Mouse (Mus musculus) kidney, postnatal 4 days (tissue): ENCODE measurements at regions not wholly inside any gene's neighbourhood (a gene's known extent, or its start where the extent isn't known, plus 50 kb on each side); places are given as distances from the start of the nearest gene placed in this dataset.

Experiments used
- DNase-seq, 2 experiments: peaks; one replicate each; pipeline ENCODE4 v3.0.0; 2021; ENCODE audit warnings: mixed read lengths in 2 of 2

DNA sequence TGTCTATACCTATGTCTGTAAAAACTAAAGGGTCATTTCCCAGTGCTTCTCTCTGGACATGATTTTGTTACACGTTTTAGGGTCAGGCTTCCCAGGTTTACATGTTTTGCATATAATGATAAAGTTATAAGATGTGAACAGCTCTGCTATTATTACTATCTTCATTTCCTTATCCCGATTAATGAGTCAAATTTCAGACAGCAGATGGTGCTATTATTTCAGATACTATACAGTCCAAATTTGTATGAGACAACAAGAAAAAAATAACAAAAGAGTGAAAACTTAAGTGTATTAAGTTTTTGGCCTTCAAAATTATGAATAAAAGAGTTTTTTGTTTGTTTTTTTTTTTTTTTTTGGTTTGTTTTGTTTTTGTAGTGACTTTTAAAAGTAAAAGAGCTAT lies 922.9 kb upstream of the Ppp6c start:
- DNase-seq = no peak

DNA sequence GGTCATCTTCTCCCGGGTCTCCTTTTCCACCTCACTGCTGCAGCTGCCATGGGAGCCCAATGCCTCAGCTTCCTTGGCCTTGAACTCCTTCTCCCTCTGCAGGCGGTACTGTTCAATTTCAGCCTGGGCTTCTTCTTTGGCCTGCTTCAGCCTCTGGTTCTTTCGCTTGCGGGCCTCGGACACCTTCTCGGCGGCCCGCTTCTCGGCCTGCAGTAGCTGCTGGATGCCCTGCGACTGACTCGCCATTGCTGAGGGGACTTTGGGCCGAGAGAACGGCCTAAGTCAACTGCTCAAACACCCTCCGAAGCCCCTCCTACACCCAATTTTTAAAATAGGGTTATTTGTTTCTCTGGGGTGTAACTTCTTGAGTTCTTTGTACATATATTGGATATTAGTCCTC lies 901.4 kb upstream of the Ppp6c start:
- DNase-seq = peak; percentile 3 to 13

DNA sequence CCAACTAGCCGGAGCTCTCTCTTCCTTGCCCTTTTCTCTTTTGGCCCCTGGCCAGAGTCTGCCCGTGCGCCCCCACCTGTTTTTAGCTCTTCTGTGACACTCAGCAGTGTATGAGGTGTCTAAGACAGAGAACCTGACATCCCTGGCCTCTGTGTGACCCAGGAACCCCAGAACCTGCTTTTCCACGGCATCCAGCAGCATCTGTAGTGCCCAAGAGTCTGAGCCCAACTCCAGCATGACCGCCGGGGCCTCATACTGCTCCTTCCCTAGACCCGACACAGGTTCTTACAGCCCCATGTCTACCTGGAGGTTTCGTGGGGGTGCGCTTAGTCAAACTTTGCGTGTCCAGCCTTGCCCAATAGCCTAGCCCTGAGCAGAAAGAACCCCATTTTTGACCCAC lies 892.9 kb upstream of the Ppp6c start:
- DNase-seq = peak in 1 of 2 experiments; percentile 1

DNA sequence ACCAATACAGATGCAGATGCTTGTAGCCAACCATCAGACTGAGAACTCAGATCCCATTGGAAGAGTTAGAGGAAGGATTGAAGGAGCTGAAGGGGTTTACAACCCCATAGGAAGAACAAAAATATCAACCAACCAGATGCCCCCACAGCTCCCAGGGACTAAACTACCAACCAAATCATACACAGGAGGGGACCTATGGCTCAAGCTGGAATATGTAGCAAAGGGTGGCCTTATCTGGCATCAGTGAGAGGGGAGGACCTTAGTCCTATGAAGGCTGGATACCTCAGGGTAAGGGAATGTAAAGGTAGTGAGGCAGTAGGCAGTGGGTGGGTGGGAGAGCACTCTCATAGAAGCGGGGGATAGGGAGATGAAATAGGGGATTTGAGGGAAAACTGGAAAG lies 888.2 kb upstream of the Ppp6c start:
- no peak for DNase-seq
